Mouse (Mus musculus): ENCODE results near the gene Map3k11. TPM values are rescaled to one million over a fixed set of nuclear protein-coding genes. Genes with fewer than 3 reads are reported as not detected.

Gene Map3k11
- polyA plus RNA-seq, 1 experiment from 2014 or later, result 17.4 TPM

DNA sequence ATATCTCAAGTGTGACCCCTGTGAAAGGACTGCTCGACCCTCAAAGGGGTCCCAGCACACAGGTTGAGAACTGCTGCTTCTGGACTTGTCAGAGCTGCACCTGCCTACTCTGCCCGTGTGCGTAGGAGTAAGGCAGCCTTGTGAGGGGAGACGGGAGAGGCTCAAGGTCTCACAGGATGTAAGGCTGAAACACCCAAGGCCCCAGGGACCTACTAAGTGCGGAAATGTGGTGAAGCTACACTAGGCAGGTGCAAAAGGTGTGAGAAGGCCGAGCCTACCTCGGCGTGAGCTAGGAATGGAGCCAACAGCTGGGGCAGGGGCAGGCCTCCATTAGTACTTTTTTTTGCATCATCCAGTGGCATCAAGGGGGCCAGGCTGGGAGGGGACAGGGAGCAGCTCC, 26.2 kb upstream of the Map3k11 start:
- Histone ChIP-seq H3K27me3 (ENCODE audit: control insufficient read depth, insufficient read depth, low read length) (no peaks in the 10 kb centered on the region), H3K36me3 (ENCODE audit: control insufficient read depth, insufficient read depth, low read length) (peaks cover 19% of the 10 kb centered on the region; the same call in 1 of the 2 replicates), H3K4me1 (ENCODE audit: control insufficient read depth, insufficient read depth, low read length) (peaks cover 18% of the 10 kb centered on the region), H3K9me3 (ENCODE audit: control insufficient read depth, low read length) (no peaks in the 10 kb centered on the region), H3K4me3 (ENCODE audit: low read depth, low read length) (peak overlapping the region; percentile 48), H3K4me2 (ENCODE audit: low read depth, severe bottlenecking) (peak overlapping the region; percentile 80), H3K9ac (ENCODE audit: low read length) (peak overlapping the region; percentile 57), H3K27ac (replicated peaks; ENCODE audit: low read depth, low read length) (peak overlapping the region; percentile 89; the same call in 1 of the 2 replicates)
- ATAC-seq (ENCODE audit: insufficient number of reproducible peaks, low FRiP score, low TSS enrichment, low read depth) (no peak), DNase-seq (ENCODE audit: low spot score) (no peak)
- 78% methylated on average over 8 of the region's 8 CpGs for WGBS

DNA sequence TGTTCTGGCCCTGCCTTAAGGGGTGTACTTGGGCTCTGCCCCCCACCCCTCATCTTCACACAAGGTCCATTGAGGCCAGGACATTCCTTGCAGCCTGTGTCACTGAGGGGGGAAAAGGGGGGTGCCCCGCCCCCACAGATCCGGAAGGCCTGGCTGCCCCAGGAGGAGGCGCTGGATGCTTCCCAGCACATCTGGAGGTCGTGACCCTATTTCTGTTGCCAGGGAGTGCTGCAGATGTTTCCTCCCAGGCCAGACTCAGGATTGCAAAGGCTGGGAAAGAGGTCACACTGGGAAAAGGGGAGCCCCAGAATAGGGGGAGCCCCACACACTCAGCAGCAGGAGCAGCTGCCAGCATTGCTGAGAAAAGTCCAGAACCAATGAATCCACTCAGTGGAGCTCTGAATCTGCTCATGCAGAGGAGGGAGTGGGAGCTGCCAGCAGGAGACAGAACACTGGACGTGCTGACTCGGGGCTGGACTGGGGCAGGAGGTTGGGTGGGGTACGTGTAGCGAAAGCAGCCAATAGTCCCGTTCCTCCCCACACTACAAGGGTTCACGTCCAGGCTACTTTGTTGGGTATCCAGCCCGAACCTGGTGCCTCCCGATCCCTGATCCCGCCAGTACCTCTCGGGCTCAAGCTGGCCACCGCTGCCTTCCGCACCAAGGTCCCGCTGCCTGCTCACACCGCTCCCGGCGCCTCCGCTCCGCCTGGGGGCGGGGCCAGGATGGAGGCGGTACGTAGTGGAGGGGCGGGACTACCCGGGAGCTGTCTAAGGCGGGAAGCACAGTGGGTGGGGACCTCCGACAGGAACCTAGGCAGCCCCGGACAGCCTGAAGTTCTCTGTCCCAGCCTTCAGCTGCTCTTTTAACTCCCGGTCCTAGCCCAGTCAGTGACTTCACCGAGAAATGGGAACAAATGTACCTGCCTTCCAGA, 25.3 kb upstream of the Map3k11 start, which contains the start of gene Sipa1:
TSS of gene Sipa1 (minus strand) at position 727 of the 933 bp plus-strand sequence.
- peak within 1 kb of the TSS; percentile 80 for H3K4me2 ChIP-seq (ENCODE audit: low read depth, severe bottlenecking)
- DNase-seq (ENCODE audit: low spot score) (peak; percentile 92), ATAC-seq (ENCODE audit: insufficient number of reproducible peaks, low FRiP score, low TSS enrichment, low read depth) (peak; percentile 86)
- WGBS, result 1% methylated on average over 32 of the region's 32 CpGs
- H3K4me3 ChIP-seq (ENCODE audit: low read depth, low read length), result peak within 1 kb of the TSS; percentile 48
- H3K27me3 ChIP-seq (ENCODE audit: control insufficient read depth, insufficient read depth, low read length), result no peaks in the 10 kb centered on the region
- no peaks in the 10 kb centered on the region for H3K9me3 ChIP-seq (ENCODE audit: control insufficient read depth, low read length)
- H3K27ac ChIP-seq (replicated peaks; ENCODE audit: low read depth, low read length), result peak within 1 kb of the TSS; percentile 89
- H3K9ac ChIP-seq (ENCODE audit: low read length), result peak within 1 kb of the TSS; percentile 57
- peaks cover 18% of the 10 kb centered on the region for H3K4me1 ChIP-seq (ENCODE audit: control insufficient read depth, insufficient read depth, low read length)
- peaks cover 21% of the 10 kb centered on the region; the same call in 1 of the 2 replicates for H3K36me3 ChIP-seq (ENCODE audit: control insufficient read depth, insufficient read depth, low read length)

DNA sequence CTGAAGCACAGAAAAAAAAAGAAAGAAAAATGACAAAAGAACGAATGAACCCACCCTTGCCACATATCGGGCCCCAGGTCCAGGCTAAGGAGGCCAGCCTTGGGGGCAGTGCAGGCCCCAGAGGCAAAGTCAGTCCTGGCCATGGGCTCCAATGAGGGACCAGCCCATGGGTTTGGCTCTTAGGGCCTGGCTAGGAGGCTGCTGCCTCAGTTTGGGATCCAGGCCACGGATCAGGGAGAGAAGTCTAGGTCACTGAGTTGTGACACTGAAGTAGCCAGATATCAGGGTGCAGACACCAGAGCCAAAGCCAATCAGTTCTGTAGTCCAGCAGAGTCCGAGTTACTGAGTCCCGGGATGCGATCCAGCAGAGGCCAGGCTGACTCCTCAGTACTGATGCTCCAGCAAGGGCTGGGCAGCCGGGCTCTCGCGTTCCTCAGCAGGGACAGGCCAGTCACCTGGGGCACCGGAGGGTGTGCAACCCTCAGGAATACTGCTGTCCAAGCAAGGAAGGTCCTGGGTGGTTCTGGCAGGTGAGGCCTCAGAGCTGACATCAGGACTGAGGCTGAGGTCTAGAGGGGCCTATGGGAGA, 23.8 kb upstream of the Map3k11 start:
- no peak for ATAC-seq (ENCODE audit: insufficient number of reproducible peaks, low FRiP score, low TSS enrichment, low read depth)
- 90% methylated on average over 10 of the region's 10 CpGs for WGBS
- Histone ChIP-seq H3K27me3 (ENCODE audit: control insufficient read depth, insufficient read depth, low read length) (no peaks in the 10 kb centered on the region), H3K4me3 (ENCODE audit: low read depth, low read length) (no peak overlapping the region), H3K36me3 (ENCODE audit: control insufficient read depth, insufficient read depth, low read length) (peaks cover 19% of the 10 kb centered on the region; the same call in 1 of the 2 replicates), H3K4me1 (ENCODE audit: control insufficient read depth, insufficient read depth, low read length) (peaks cover 18% of the 10 kb centered on the region), H3K27ac (replicated peaks; ENCODE audit: low read depth, low read length) (no peak overlapping the region), H3K9ac (ENCODE audit: low read length) (no peak overlapping the region), H3K9me3 (ENCODE audit: control insufficient read depth, low read length) (no peaks in the 10 kb centered on the region), H3K4me2 (ENCODE audit: low read depth, severe bottlenecking) (no peak overlapping the region)
- DNase-seq (ENCODE audit: low spot score), result no peak

DNA sequence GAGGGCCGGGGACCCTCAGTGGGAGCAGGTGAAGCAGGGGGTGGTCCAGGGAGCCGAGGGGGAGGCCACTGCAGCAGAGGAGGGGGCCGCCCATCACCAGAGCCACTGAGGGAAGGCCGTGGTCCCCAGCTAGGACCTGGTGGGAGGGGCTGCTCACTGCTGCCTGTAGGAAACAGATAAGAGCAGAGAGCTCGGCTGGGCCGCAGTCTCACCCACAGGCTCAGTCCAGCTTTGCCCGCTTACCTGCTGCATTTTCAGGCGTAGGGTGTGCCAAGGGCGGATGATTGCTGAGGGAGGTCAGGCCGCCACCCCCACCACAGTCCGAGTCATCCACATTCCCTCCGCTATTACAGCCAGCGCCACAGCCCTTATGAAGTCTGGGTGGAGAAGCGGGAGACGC, 23.1 kb upstream of the Map3k11 start:
- Histone ChIP-seq H3K4me3 (ENCODE audit: low read depth, low read length) (no peak overlapping the region), H3K4me1 (ENCODE audit: control insufficient read depth, insufficient read depth, low read length) (peaks cover 18% of the 10 kb centered on the region), H3K4me2 (ENCODE audit: low read depth, severe bottlenecking) (no peak overlapping the region), H3K36me3 (ENCODE audit: control insufficient read depth, insufficient read depth, low read length) (peaks cover 19% of the 10 kb centered on the region; the same call in 1 of the 2 replicates), H3K27me3 (ENCODE audit: control insufficient read depth, insufficient read depth, low read length) (no peaks in the 10 kb centered on the region), H3K9me3 (ENCODE audit: control insufficient read depth, low read length) (no peaks in the 10 kb centered on the region), H3K9ac (ENCODE audit: low read length) (no peak overlapping the region), H3K27ac (replicated peaks; ENCODE audit: low read depth, low read length) (no peak overlapping the region)
- ATAC-seq (ENCODE audit: insufficient number of reproducible peaks, low FRiP score, low TSS enrichment, low read depth), result no peak
- DNase-seq (ENCODE audit: low spot score), result no peak
- 93% methylated on average over 15 of the region's 15 CpGs for WGBS

DNA sequence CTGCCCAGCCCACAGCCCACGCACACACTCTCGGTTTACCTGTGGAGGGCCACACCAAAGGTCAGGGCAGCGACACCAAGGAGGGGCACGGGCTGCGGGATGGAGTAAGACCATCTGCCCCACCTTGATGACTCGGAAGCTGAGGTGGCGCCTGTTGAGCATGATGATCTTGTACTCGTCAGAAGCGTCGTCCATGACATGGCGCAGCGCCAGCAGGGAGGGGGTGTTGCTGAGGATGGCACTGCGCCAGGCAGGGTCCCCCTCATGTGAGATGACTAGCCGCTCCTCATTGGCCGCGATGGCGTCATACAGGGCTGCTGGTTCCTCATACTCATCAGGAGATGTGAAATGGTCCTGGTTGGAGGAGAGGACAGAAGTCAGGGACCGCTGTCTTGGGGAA, 22.2 kb upstream of the Map3k11 start:
- no peak overlapping the region for H3K27ac ChIP-seq (replicated peaks; ENCODE audit: low read depth, low read length)
- H3K4me1 ChIP-seq (ENCODE audit: control insufficient read depth, insufficient read depth, low read length), result peaks cover 18% of the 10 kb centered on the region
- 94% methylated on average over 18 of the region's 18 CpGs for WGBS
- H3K4me2 ChIP-seq (ENCODE audit: low read depth, severe bottlenecking), result no peak overlapping the region
- H3K9me3 ChIP-seq (ENCODE audit: control insufficient read depth, low read length), result no peaks in the 10 kb centered on the region
- DNase-seq (ENCODE audit: low spot score) (no peak), ATAC-seq (ENCODE audit: insufficient number of reproducible peaks, low FRiP score, low TSS enrichment, low read depth) (no peak)
- peaks cover 23% of the 10 kb centered on the region for H3K36me3 ChIP-seq (ENCODE audit: control insufficient read depth, insufficient read depth, low read length)
- no peak overlapping the region for H3K9ac ChIP-seq (ENCODE audit: low read length)
- no peaks in the 10 kb centered on the region for H3K27me3 ChIP-seq (ENCODE audit: control insufficient read depth, insufficient read depth, low read length)
- H3K4me3 ChIP-seq (ENCODE audit: low read depth, low read length), result no peak overlapping the region

DNA sequence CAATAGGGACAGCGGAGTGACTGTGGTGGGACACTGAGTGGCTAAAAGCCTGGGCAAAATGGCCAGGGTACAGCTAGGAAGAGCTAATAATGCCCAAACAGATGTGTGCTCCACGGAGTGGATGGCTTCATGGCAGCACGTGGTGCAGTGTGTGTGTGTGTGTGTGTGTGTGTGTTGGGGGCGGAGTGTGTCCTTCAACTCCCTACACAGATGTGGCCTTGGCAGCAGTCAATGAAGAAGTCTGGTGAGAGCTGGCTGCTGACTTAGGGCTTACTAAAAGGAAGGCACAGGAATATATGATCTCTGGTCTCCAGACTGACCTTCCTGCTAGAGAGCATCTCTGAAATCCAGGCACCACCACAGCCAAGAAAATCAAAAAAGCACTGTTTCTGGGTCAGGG, 20.2 kb upstream of the Map3k11 start:
- no peak overlapping the region for H3K4me3 ChIP-seq (ENCODE audit: low read depth, low read length)
- H3K9ac ChIP-seq (ENCODE audit: low read length), result no peak overlapping the region
- H3K27me3 ChIP-seq (ENCODE audit: control insufficient read depth, insufficient read depth, low read length), result no peaks in the 10 kb centered on the region
- H3K9me3 ChIP-seq (ENCODE audit: control insufficient read depth, low read length), result no peaks in the 10 kb centered on the region
- ATAC-seq (ENCODE audit: insufficient number of reproducible peaks, low FRiP score, low TSS enrichment, low read depth), result no peak
- 0 out of 2 replicates have a peak, but pooled peaks cover 6% of the 10 kb centered on the region for H3K4me1 ChIP-seq (ENCODE audit: control insufficient read depth, insufficient read depth, low read length)
- H3K36me3 ChIP-seq (ENCODE audit: control insufficient read depth, insufficient read depth, low read length), result peaks cover 35% of the 10 kb centered on the region
- DNase-seq (ENCODE audit: low spot score), result no peak
- 91% methylated on average over 4 of the region's 4 CpGs for WGBS
- no peak overlapping the region for H3K27ac ChIP-seq (replicated peaks; ENCODE audit: low read depth, low read length)
- H3K4me2 ChIP-seq (ENCODE audit: low read depth, severe bottlenecking), result no peak overlapping the region

DNA sequence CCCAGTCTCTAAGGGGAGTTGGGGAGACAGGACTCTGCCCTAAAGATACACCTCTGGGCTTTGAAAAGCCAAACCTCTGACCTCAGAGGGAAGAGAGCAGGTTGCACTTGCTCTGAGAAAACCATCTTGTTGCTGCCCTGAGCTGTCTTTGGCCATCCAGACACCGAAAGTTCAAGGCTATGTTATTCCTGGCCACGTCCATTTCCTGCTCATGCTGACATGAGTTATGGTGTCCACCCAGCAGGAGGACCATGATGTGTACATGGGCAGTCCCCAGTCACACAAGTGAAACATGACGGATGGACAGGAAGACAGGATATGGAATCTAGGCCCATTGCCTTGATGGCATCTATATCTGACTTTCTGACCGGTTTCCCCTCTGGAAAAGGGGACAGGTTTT, 8.1 kb upstream of the Map3k11 start:
- Histone ChIP-seq H3K4me1 (ENCODE audit: control insufficient read depth, insufficient read depth, low read length) (no peaks in the 10 kb centered on the region), H3K9me3 (ENCODE audit: control insufficient read depth, low read length) (no peaks in the 10 kb centered on the region), H3K9ac (ENCODE audit: low read length) (no peak overlapping the region), H3K27ac (replicated peaks; ENCODE audit: low read depth, low read length) (no peak overlapping the region), H3K4me2 (ENCODE audit: low read depth, severe bottlenecking) (no peak overlapping the region), H3K4me3 (ENCODE audit: low read depth, low read length) (no peak overlapping the region), H3K27me3 (ENCODE audit: control insufficient read depth, insufficient read depth, low read length) (no peaks in the 10 kb centered on the region), H3K36me3 (ENCODE audit: control insufficient read depth, insufficient read depth, low read length) (peaks cover 45% of the 10 kb centered on the region)
- WGBS, result 81% methylated on average over 4 of the region's 4 CpGs
- ATAC-seq (ENCODE audit: insufficient number of reproducible peaks, low FRiP score, low TSS enrichment, low read depth), result no peak
- DNase-seq (ENCODE audit: low spot score), result no peak

DNA sequence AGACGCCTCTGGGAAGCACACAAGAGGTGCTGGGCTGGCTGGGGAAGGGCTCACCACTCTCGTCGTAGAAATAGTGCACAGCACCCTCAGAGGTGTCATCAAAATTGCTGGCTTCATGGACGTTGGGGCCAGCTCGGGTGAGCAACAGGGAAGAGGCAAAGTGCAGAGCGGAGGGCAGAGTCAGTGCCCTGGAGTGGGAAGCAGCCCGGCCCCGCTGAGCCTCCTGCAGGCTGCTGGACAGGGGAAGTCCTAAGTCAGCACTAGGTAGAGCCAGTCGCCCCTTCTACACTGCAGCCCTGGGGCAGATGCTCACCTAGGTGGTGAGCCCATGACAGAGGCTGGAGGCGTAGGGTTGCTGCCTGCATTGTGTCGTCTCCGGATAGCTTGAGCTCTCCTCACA, 4.3 kb upstream of the Map3k11 start:
- Histone ChIP-seq H3K4me1 (ENCODE audit: control insufficient read depth, insufficient read depth, low read length) (peaks cover 8% of the 10 kb centered on the region; the same call in 1 of the 2 replicates), H3K9me3 (ENCODE audit: control insufficient read depth, low read length) (no peaks in the 10 kb centered on the region), H3K4me3 (ENCODE audit: low read depth, low read length) (no peak overlapping the region), H3K9ac (ENCODE audit: low read length) (no peak overlapping the region), H3K27me3 (ENCODE audit: control insufficient read depth, insufficient read depth, low read length) (no peaks in the 10 kb centered on the region), H3K27ac (replicated peaks; ENCODE audit: low read depth, low read length) (no peak overlapping the region), H3K36me3 (ENCODE audit: control insufficient read depth, insufficient read depth, low read length) (peaks cover 34% of the 10 kb centered on the region), H3K4me2 (ENCODE audit: low read depth, severe bottlenecking) (no peak overlapping the region)
- DNase-seq (ENCODE audit: low spot score) (no peak), ATAC-seq (ENCODE audit: insufficient number of reproducible peaks, low FRiP score, low TSS enrichment, low read depth) (no peak)
- WGBS, result 88% methylated on average over 12 of the region's 12 CpGs
